Mouse (Mus musculus) fat pad, adult 2 months (tissue): Measurements from ENCODE around the gene Twsg1.

ENCODE experiments used
- DNase-seq: peaks from one replicate; pipeline ENCODE4 v3.0.0-alpha.2; 2011; ENCODE audit warnings: low read depth, low spot score; ENCODE audit errors: extremely low read depth

Twsg1 gene

DNA sequence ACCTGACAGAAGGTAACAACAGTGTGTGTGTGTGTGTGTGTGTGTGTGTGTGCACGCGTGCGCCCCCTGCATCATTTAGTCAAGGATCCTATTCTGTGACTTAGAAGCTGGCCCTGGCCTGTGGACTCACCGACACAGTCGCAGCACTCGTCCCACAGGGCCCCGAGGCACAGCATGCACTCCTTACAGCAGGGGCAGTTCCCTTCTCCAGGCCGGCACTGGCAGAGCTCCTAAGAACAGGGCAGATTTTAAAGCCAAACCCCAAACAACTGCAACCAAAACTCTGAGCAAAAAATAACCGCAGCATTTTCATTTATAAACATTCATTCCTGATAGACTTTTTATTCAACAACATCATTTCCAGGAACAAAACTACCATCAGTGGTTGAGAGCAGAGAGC lies 13.4 kb downstream of the Twsg1 start:
- no peak for DNase-seq

DNA sequence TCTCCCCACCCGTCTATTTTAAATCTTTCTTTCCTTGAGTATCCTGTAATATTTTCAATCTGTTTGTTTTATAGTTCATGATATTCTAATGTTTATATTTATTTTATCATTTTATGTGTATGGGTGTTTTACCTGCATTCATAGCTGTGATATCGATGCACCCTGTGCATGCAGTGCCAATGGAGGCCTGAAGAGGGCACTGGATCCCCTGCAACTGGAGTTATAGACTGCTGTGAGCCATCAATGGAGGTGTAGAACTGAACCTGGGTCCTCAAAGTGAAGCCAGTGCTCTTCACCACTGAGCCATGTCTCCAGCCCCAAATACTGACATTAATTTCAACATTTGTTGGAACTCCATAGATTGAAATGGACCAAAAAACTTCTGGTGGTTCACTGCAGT lies 17.3 kb downstream of the Twsg1 start:
- DNase-seq = no peak

DNA sequence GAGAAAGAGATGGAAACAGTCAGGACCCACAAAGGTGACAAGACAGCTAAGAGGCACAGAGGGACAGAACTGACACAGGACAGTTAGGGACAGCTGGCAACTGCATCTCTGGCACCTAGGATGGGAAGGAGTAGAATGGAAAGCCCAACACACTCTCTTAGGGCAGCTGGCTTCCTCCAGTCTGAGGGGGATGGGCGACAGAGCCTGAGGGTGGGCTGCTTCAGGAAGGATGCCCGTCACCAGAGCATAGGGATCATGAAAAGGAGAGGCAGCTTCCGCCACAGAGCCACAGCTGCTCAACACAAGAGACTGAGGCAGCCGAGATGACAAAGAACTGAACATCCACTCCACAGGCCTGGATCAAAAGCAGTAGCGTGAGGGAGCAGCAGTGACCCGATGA lies 19.5 kb downstream of the Twsg1 start:
- no peak for DNase-seq

DNA sequence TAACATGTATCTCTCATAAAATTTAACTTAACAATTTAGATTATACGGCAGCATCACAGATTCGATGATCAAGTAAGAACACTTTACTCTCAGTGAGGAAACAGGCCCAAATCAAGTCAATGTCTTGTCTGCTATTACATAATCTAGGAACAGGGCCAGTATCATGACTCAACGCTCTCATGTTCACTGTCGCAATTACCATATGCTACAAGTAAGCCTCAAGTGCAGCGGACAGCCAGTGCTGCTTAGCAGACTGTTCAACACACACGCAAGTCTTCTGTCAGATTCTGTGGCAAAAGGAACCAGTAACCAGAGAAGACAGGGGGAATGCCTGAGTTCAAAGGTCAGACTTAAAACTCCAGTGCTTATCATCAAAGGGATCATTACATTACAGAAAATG lies 20.1 kb downstream of the Twsg1 start:
- peak; percentile 91 for DNase-seq

DNA sequence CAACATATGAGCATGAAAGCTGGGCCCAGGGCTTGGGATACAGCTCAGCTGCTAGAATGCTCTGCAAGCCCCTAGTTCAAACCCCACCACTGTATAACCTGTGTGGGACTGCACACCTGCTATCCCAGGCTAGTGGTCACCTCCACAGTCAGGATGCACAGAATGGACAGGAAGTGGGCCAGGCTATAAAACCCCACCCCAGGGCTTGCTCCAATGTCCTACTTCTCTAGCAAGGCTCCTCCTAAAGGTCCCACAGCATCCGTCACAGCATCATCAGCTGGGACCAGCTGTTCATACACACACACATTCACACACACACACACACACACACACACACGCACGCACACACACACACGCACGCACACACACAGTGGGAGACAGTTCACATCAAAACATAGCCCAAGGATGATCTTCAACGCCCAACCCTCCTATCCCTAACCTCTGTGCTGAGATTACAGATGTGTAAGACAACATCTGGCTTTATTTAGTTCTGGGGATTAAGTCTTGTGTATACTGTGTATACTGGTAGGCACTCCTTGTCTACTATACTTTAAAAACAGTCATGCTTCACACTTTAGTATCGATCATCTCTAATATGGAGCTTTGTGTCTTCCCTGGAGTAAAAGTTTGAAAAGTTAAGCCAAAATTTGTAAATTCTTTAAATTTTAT lies 20.7 kb downstream of the Twsg1 start:
- no peak for DNase-seq

DNA sequence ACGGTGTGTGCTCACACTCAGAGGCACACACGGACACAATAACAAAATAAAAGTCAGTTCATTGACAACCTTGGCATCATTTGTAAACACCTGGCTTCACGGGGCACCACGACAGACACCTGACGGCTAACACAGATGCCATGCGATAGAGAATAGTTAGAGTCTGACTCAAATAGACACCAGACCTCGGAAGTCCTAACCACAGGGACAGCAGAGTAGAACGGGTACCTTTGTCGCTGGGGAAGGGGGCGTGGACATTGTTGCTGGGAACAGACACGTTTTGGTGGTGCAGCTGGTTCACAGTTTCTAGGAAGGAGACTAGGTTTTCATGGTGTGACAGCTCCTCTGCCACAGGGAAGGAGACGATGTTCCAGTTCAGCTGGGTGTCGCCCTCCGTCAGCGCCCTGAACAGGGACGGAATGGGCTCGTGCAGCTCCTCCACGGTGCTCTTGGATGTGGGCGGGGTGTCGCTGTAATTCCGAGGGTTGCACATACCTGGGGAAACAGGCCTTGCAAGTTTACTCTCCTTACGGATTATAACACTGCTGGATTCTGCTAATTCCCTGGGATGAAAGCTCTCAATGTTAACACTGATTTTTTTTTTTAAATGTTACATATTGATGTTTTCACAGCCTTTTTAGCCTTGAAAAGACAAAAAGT lies 21.6 kb downstream of the Twsg1 start:
- no peak for DNase-seq

DNA sequence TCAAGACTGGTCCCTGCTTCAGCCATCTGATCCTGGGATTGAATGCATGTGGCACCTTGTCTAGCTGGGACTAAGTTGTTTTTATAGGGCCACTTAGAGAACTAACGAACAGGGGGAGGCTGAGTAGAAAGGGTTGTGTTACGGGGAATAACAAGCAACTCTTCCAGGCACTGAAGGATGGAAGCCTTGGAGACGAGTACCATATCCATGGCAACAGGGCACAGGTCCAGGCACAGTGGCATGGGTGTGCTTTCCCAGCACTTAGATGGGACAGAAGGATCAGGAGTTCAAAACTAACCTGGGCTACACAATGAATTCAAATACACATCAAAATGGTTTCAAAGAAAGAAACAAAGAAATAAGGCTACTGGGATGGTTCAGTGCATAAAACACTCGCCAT lies 23.9 kb downstream of the Twsg1 start:
- no peak for DNase-seq

DNA sequence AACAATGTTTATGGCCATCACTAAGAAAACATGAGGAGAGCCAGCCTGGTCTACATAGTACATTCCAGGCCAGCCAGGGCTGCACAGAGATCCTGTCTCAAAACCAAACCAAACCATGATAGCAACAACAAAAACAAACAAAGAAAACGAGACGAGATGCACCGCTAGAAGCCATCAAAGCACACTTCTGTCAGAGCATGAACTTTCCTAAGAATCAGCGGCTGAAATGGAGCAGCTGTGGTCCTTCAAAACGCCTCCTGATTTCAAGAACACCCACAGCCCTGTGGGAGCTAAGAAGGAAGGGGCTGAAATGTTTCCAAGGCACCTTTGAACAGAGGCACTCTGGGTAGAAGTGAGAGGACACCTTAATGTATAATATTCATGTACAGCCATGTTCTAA lies 26.8 kb downstream of the Twsg1 start:
- no peak for DNase-seq

DNA sequence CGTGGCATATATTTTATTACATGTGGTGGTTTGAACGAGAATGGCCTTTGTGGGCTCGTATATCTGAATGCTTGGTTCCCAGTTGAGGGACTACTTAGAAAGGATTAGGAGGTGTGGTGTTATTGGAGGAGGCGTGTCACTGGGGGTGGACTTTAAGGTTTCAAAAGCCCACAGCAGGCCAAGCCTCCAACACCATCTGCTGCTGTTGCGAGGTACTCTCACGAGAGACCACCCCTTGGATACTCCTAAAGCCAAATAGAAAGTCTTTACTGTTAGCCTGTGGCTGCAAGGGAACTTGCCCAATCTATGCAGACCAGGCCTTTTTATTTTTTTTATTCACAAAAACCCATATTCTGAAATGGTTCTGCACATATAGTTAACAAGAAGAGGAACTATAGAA lies 29.1 kb downstream of the Twsg1 start:
- DNase-seq = no peak

DNA sequence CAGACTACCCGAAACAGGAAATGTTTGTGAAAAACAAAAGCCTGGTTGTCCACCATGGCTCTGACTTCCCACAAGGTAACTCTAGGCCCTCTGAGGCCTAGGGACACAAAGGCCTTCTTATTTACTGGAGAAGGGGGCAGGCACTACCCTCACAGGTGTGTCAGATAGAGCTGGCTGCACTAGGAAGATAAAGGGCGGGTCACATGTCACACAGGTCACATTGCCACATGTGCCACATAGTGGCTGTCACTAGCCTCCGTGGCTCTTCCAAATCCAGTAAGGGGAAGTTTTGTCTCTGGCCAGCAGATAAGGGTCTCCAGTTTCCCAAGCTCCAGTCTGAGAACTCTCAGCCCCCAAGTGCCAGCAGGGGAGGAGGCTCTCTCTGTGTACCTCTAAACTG lies 31.8 kb downstream of the Twsg1 start:
- DNase-seq = no peak

DNA sequence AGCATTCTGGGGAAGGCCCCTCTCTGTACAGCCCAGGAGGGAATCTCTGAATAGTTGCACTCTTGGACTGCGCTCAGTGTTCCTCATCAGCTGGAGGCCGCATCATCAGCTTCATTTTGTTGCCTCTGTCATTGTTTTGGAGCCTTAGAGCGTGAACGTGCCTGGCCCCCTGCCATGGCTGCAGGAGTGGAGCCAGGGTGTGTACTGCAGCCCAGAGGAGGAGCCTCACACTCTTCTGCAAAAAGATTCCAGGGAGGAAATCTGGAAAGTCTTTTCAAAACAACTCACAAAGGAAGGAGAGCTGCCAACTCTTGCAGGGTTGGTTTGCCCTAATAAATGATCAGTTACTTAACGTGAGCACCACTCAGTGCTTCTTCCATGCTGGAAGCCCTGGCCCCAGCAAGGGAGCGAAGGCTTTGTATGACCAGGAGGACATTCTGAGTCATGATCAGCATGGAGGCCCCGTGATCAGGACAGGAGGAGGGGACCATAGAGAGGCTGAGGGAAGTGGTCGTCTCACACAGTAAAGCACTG lies 34.8 kb downstream of the Twsg1 start:
- DNase-seq = no peak

DNA sequence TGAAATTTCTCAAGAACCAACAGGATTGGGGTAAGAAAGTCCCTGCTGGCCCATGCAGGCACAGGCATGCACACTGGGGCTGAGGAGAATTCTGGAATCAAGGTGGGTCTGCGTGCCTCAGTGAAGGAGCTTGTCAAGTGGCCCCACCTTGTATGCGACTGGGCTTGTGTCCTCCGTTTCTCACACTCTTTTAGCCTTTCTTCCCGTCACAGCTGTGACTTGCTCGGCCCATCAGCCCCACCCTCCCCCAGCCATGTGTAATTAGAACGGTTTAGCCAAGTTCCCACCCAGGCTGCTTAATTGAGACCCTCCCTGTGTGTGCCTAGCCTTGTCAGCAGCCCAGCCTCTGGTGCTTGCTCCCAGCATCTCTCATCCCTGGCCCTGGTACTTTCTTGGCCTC lies 36.9 kb downstream of the Twsg1 start:
- no peak for DNase-seq

DNA sequence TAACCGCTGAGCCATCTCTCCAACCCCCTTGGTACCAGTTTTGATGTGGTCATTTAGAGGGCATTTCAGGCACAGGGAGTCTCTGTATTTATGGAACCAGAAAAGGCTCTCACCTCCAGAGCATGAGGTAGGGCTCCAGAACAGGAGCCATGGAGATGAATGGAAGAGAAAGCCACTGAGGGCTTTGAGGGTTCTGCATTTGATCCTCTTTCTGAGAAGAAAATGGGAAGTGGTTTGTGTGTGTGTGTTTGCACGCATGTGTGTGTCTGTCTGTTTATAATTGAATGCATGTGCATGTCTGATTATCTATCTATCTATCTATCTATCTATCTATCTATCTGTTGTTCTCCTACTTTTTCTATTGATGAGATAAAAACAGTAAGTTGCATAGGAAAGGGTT lies 38.8 kb downstream of the Twsg1 start:
- no peak for DNase-seq

DNA sequence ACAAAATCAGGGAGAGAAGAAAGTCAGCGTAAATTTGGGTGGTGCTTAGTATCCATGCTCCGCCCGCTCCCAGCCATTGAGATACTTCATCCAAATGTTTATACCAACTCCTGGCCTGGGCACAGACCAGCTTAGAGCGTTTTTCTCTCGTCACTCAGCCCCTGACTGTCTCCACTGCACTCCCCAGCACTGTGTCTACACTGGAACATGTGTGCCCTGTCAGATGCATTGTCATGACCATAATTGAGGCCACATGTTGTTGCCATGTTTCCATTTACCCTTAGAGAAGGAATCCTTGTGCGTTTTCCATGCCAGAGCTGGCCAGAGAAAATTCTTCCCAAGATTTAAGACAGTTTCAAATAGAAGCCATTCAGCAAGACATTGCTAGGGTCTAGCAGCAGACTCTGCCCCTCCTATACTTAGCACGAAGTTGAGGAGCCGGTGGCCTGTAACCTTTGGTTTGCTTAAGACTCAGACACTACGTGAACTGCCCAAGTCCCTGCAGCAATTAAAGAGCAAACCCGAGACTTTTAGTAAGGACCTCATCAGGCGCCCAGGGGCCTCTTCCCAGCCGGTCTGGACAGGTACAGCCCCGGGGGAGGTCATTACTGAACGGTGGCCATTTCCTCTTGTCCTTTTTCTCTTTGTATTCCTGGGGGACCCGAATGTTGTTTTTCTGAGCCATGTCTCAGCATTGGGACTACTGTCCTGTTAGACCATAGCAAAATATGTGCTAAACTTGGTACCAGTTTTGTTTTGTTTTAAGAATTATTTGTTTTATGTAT lies 39.5 kb downstream of the Twsg1 start:
- DNase-seq = no peak

DNA sequence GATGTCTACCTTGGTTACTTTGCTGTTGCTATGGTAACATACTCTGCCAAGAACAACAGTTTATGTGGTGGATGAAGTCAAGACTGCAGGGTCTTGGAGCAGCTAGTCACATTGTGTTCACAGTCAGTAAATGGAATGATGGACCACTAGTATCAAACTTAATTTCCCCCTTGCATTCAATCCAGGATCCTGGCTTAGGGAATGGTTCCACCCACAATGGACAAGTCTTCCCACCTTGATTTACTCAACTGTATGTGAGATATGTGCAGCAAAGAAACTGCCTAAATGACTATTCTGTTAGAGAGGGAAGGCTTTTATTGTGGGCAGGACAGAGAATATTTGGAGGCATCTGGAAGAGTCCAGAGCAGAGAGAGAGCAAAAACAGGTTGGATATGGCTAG lies 42.8 kb downstream of the Twsg1 start:
- no peak for DNase-seq

DNA sequence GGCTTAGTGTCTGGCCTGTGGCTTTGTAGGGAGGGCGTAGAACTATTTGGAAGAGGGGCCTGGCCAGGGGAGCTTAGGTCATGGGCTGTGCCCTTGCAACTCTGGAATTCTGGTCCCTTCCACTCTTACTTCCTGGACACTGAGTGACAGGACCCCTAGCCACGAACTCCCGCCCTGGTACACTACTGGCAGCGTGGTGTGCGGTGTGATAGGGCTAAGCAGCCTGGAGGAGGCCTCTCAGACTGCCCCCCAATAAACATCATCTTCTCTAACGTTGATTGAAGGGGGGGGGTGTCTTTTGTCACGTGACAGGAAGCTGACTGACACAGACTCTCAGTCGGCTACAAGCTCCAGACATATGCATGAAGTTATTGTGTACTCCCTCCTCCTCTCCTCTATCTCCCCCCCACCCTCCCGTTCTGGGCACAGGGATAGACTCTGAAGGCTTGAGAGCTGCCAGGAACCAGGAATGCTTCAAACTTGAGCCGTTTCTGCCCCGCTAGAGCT lies 44.1 kb downstream of the Twsg1 start:
- DNase-seq = no peak

DNA sequence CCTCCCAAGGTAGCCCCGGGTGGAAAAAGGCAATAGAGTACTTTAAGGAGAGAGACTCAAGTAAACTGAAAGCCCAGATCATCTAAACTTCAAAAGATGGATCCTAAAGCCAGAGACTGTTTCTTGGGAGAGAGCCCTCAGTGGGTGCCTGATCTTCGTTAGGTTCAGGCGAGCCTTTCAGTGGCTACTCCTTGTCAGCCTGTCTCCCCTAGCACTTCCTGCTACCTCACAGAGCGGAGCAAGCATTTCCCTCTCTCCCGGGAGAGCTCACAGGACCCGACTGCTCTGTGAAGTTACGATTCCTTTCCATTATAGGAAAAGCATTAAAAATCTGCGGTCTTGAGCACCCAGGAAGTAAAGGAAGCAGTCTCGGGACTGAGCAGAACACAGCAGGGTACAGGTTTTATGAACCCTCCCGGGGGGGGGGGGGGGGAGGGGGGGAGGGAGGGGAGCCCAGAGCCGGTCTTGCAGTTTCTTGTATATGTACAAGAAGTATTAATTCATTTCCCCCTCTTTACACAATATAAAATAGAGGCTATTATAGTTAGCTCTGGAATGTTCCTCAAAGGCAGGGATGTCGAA lies 44.6 kb downstream of the Twsg1 start:
- no peak for DNase-seq

DNA sequence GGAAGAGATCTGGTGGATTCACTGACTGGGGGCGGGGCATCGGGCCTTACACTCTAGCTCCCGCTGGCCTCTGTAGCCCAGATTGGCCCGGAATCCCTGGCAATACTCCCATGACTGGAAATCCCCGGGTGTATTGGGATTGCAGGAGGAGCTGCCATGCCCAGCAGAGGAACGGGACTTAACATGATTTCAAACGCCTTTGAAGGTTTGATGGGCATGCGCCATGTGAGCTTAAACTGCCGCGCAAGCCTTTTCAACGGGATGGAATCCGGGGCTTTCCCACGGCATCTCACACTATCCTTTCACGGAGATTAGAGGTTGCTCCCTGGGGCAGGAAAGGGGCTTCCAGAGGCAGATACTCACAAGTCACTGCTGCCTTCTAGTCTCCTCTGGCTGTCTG lies 45.8 kb downstream of the Twsg1 start:
- no peak for DNase-seq

DNA sequence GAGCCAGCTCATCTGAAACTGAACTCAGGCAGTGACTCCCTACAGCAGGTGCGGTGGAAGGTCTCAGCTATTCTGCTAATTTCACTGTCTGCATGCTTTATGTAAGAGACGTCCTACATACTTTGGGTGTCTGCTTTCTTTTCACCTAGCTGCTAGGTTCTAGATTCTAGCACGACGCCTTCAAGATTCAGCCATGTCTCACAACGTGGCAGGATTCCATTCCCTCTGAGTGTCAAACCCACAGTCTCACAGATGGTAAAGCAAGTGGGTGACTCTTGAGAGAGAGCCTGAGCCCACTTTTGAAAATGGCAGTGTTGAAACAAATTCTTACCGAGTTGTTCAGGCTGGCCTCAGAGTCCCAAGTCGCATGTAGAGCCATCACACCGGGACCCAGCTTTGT lies 47.2 kb downstream of the Twsg1 start:
- no peak for DNase-seq

DNA sequence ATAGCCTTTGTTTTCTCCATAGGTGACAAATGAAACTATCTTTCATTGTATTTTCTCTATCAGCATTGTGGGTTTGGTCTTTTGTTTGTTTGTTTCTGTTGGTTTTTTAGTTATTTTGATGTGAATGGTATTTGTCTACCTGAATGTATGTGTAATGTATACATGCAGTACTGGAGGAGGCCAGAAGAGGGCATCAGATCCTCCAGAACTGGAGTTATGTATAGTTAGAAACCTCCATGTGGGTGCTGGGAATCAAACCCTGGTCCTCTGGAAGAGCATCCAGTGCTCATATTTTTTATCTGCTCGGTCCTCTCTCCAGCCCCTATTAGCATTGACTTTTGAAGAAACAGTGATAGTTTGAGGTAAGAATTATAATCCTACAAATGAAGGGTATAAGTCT lies 48.0 kb downstream of the Twsg1 start:
- no peak for DNase-seq

DNA sequence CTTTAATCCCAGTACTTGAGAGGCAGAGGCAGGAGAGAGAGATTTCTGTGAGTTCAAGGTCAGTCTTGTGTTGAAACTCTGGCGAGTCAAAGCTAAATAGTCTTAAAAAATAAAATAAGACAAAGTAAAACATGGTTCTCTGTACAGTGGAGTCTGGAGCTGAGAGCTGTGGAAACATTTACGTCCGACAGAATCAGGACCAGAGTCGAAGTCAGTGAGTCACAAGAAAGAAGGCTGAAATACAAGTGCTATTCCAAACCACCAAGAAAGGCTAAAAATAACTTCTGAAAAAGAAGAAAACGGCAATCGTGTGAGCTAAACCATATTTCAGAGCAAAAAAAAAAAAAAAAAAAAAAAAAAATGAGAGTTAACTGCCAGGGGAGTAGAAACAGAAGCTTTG lies 48.7 kb downstream of the Twsg1 start:
- DNase-seq = no peak

DNA sequence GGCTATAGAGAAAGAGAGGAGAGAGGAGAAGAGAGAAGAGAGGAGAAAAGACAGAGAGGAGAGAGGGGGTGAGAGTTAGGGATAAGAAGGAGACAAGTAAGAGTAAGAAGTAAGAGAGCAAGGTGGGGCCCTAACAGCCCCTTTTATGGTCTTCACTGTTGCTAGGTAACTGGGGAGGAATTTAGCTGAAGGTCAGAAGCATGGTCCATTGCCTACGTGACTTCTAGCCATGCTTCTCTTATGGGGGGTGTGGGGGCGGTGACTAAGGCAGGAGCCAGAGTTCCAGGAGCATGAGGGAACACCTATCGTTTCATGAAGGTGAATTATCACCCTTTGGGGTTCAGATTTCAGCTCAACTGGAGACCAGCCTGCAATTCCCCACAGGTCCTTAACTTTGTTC lies 55.0 kb downstream of the Twsg1 start:
- DNase-seq = no peak
